Mouse (Mus musculus) neural tube, embryonic 15.5 days (tissue): ENCODE results near the gene Tbc1d17. TPM values are rescaled to one million over a fixed set of nuclear protein-coding genes. Genes with fewer than 3 reads are reported as not detected.

Experiments
- ATAC-seq: fragments of 200-750 bp; cut with Nextera tagmentation; 2 replicates; pipeline ENCODE4 v1.8.0; 2017; ENCODE audit warnings: mild to moderate bottlenecking, moderate TSS enrichment, moderate library complexity; ENCODE audit not compliant: low FRiP score
- H3K27ac ChIP-seq: fragments of 300-500 bp; sonication (generic); replicated peaks from 2 replicates; pipeline ENCODE4 v1.5.1; 2015; ENCODE audit warnings: mild to moderate bottlenecking, inconsistent platforms
- H3K27me3 ChIP-seq: fragments of 300-500 bp; sonication (generic); replicated peaks from 2 replicates; pipeline ENCODE4 v1.6.1; 2015; ENCODE audit warnings: inconsistent platforms
- H3K36me3 ChIP-seq: fragments of 300-500 bp; sonication (generic); 2 replicates; pipeline ENCODE4 v1.6.1; 2015; ENCODE audit warnings: inconsistent platforms
- H3K4me1 ChIP-seq: fragments of 300-500 bp; sonication (generic); 2 replicates; pipeline ENCODE4 v1.6.1; 2015; ENCODE audit warnings: inconsistent platforms
- H3K4me2 ChIP-seq: fragments of 300-500 bp; sonication (generic); 2 replicates; pipeline ENCODE4 v1.6.1; 2015; ENCODE audit warnings: inconsistent platforms, mild to moderate bottlenecking, moderate library complexity
- H3K4me3 ChIP-seq: fragments of 300-500 bp; sonication (generic); replicated peaks from 2 replicates; pipeline ENCODE4 v1.5.1; 2015; ENCODE audit warnings: mild to moderate bottlenecking, inconsistent platforms
- H3K9ac ChIP-seq: fragments of 300-500 bp; sonication (generic); replicated peaks from 2 replicates; pipeline ENCODE4 v1.6.1; 2015; ENCODE audit warnings: mild to moderate bottlenecking, inconsistent platforms
- H3K9me3 ChIP-seq: fragments of 300-500 bp; sonication (generic); replicated peaks from 2 replicates; pipeline ENCODE4 v1.6.1; 2016; ENCODE audit warnings: inconsistent platforms
- WGBS: fragments of 180-500 bp; shearing (Covaris S2); methylation state at CpG from one replicate; pipeline ENCODE4 v1.1.7; 2015; ENCODE audit warnings: mixed read lengths; 5-methylcytosine and 5-hydroxymethylcytosine counted together
- polyA plus RNA-seq: library from polyadenylated mRNA; unstranded; fragments of >200 nt; fragmentation: Nextera tagmentation; extraction: Ambion mirVana; gene quantifications from 2 replicates; pipeline ENCODE4 v1.2.1, GENCODE M21; 2015

Tbc1d17 gene
- 105 and 110 TPM in 2 replicates for polyA plus RNA-seq

GRCm38 (mm10) chr7:44848561-44849415, at the start of gene Tbc1d17, which contains the start of gene Akt1s1:
TSS of gene Tbc1d17 (minus strand) at chr7:44849079.
TSS of gene Akt1s1 (plus strand) at chr7:44848991.
- H3K4me3 ChIP-seq: peak within 1 kb of the TSS; percentile 82
- peak within 1 kb of the TSS; percentile 75 for H3K4me2 ChIP-seq
- peak within 1 kb of the TSS; percentile 80 for H3K9ac ChIP-seq
- H3K27me3 ChIP-seq: no peaks in the 10 kb centered on the region
- H3K9me3 ChIP-seq: no peaks in the 10 kb centered on the region
- WGBS: under 1% methylated on average over 54 of the region's 54 CpGs
- H3K36me3 ChIP-seq: peaks cover 41% of the 10 kb centered on the region
- H3K27ac ChIP-seq: peak within 1 kb of the TSS; percentile 100
- H3K4me1 ChIP-seq: peaks cover 51% of the 10 kb centered on the region
- peak; percentile 88 for ATAC-seq

DNA sequence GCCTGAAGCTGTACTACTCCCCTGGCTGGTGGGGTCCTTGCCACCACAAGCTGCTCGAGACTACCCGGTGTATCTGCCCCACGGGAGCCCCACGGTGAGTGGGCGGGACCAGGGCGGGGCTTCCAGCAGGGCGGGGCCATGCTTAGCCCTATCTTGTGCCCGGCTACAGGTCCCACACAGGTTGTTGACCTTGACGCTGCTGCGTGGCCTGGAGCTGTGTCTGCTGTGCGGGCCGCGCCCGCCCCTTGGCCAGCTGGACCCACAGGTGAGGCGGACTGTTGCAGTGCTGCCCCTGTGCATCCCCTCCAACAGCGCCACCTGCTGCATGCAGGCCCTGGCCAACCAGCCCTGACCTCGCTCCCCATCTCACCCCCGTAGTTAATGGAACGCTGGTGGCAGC, 49.7 kb upstream of the Tbc1d17 start:
- no peak for ATAC-seq
- no peak overlapping the region for H3K27ac ChIP-seq
- peaks cover 39% of the 10 kb centered on the region for H3K4me1 ChIP-seq
- no peaks in the 10 kb centered on the region for H3K27me3 ChIP-seq
- WGBS: 39% methylated on average over 19 of the region's 19 CpGs
- no peak overlapping the region for H3K9ac ChIP-seq
- peaks cover 41% of the 10 kb centered on the region for H3K36me3 ChIP-seq
- H3K9me3 ChIP-seq: no peaks in the 10 kb centered on the region
- H3K4me2 ChIP-seq: no peak overlapping the region
- H3K4me3 ChIP-seq: no peak overlapping the region

GRCm38 (mm10) chr7:44896499-44896898, 47.6 kb upstream of the Tbc1d17 start:
- Histone ChIP-seq H3K4me1 (peaks cover 46% of the 10 kb centered on the region), H3K9me3 (no peaks in the 10 kb centered on the region), H3K27ac (peak overlapping the region; percentile 90), H3K36me3 (peaks cover 19% of the 10 kb centered on the region), H3K4me3 (peak overlapping the region; percentile 64), H3K9ac (peak overlapping the region; percentile 57), H3K4me2 (peak overlapping the region; percentile 74), H3K27me3 (no peaks in the 10 kb centered on the region)
- no peak for ATAC-seq
- 31% methylated on average over 10 of the region's 10 CpGs for WGBS

GRCm38 (mm10) chr7:44895593-44896434, 46.9 kb upstream of the Tbc1d17 start, which contains the start of gene Fuz:
TSS of gene Fuz (plus strand) at chr7:44896079.
- no peaks in the 10 kb centered on the region for H3K9me3 ChIP-seq
- peak; percentile 82 for ATAC-seq

GRCm38 (mm10) chr7:44895206-44895592, 46.3 kb upstream of the Tbc1d17 start:
- H3K4me1 ChIP-seq: peaks cover 54% of the 10 kb centered on the region
- H3K9ac ChIP-seq: 0 out of 2 replicates have a peak overlapping the region, but pooled peaks have one; percentile 21
- 15% methylated on average over 7 of the region's 7 CpGs for WGBS

More at GRCm38 (mm10) chr7:44895593-44896434, 46.9 kb upstream of the Tbc1d17 start, which contains the start of gene Fuz:
- under 1% methylated on average over 34 of the region's 34 CpGs for WGBS
- peaks cover 47% of the 10 kb centered on the region for H3K4me1 ChIP-seq
- H3K4me2 ChIP-seq: peak within 1 kb of the TSS; percentile 74
- no peaks in the 10 kb centered on the region for H3K27me3 ChIP-seq
- H3K27ac ChIP-seq: peak within 1 kb of the TSS; percentile 90
- peak within 1 kb of the TSS; percentile 64 for H3K4me3 ChIP-seq
- peak within 1 kb of the TSS; percentile 57 for H3K9ac ChIP-seq
- H3K36me3 ChIP-seq: peaks cover 15% of the 10 kb centered on the region

GRCm38 (mm10) chr7:44894175-44894574, 45.3 kb upstream of the Tbc1d17 start:
- Histone ChIP-seq H3K4me2 (no peak overlapping the region), H3K27me3 (no peaks in the 10 kb centered on the region), H3K27ac (peak overlapping the region; percentile 90), H3K4me3 (no peak overlapping the region), H3K9ac (no peak overlapping the region), H3K4me1 (peaks cover 63% of the 10 kb centered on the region), H3K36me3 (0 out of 2 replicates have a peak, but pooled peaks cover 3% of the 10 kb centered on the region), H3K9me3 (no peaks in the 10 kb centered on the region)
- 85% methylated on average over 3 of the region's 3 CpGs for WGBS
- no peak for ATAC-seq

More at GRCm38 (mm10) chr7:44895206-44895592, 46.3 kb upstream of the Tbc1d17 start:
- peak overlapping the region; percentile 90 for H3K27ac ChIP-seq
- no peak for ATAC-seq
- peak overlapping the region; percentile 74 for H3K4me2 ChIP-seq
- H3K27me3 ChIP-seq: no peaks in the 10 kb centered on the region
- H3K36me3 ChIP-seq: peaks cover 11% of the 10 kb centered on the region
- H3K9me3 ChIP-seq: no peaks in the 10 kb centered on the region
- H3K4me3 ChIP-seq: peak overlapping the region; percentile 64

DNA sequence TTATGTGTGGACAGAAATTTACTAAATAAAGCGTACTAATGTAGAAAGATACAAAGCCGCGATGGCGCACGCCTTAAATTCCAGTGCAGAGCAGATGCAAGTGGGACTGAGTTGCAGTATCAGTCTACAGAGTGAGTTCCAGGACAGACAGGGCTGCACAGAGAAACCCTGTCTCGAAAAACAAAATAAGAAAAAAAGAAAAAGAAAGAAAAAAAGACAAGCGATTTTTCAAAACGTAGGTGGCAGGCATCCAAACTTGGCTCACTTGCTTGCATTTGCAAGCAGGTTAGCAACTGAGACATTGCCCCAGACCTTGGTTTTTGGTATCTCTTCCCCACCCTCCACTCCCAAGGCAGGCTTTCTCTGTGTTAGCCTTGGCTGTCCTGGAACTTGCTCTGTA, 44.3 kb upstream of the Tbc1d17 start:
- H3K27me3 ChIP-seq: no peaks in the 10 kb centered on the region
- no peaks in the 10 kb centered on the region for H3K9me3 ChIP-seq
- 6% methylated on average over 8 of the region's 8 CpGs for WGBS
- H3K36me3 ChIP-seq: peaks cover 12% of the 10 kb centered on the region; the same call in 1 of the 2 replicates
- peak overlapping the region; percentile 90 for H3K4me2 ChIP-seq
- H3K4me1 ChIP-seq: peaks cover 72% of the 10 kb centered on the region
- H3K9ac ChIP-seq: peak overlapping the region; percentile 17; the same call in 1 of the 2 replicates
- H3K4me3 ChIP-seq: peak overlapping the region; percentile 22
- H3K27ac ChIP-seq: peak overlapping the region; percentile 90
- ATAC-seq: no peak

DNA sequence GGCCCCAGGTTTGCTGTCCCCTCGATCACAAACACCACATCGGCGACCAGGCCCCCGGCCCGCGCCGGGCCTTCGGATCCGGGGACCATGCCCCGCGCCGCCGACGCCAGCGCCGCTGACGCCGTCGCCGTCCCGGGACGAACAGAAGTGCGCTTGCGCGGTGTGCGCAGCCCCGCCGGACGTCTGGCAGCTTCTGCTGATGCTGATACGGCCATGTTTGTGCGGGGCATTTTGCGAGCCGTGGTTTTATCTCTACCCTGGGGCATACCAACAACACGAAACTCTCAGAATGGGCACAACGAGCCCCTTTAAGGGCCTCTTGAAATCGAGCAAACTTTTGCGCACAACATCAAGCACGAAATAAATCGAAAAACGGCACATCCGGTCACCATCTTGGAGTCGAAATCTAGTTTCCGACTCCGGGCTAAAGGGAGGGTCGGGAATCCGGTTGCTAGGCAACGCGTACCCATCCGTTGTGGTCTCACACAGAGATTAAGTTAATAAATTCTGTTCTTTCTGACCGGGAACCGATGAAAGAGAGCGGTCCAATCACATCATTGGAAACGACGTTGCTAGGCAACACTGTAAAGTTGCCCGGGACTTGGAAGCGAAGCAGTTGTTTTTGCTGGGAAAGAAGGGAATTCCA, 43.5 kb upstream of the Tbc1d17 start, which contains the start of gene Med25:
Med25 (minus strand) TSS at position 437 of the 646 bp plus-strand sequence.
- H3K4me2 ChIP-seq: peak within 1 kb of the TSS; percentile 90
- H3K9me3 ChIP-seq: no peaks in the 10 kb centered on the region
- H3K9ac ChIP-seq: peak within 1 kb of the TSS; percentile 81
- WGBS: under 1% methylated on average over 56 of the region's 56 CpGs
- no peaks in the 10 kb centered on the region for H3K27me3 ChIP-seq
- peak within 1 kb of the TSS; percentile 99 for H3K27ac ChIP-seq
- peaks cover 69% of the 10 kb centered on the region for H3K4me1 ChIP-seq
- H3K4me3 ChIP-seq: peak within 1 kb of the TSS; percentile 71
- peak; percentile 78 for ATAC-seq
- H3K36me3 ChIP-seq: peaks cover 12% of the 10 kb centered on the region; the same call in 1 of the 2 replicates

DNA sequence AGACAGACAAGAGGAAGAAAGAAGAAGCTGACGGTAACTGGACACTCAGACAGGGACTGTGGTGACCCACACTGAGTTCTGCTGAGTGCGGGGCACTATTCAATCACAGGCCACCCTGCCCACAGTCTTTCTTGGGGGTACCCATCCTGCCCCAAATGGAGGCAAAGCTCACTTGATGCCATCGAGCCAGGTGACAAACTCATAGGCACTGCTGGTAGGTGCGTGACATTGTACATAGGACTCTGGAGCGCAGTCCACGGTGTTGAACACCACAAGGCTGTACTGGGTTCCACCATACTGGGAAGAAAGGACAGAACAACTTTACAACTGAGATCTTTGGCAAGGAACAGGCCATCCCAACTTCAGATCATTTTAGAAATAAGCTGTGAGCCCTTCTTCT, 42.7 kb upstream of the Tbc1d17 start:
- 9% methylated on average over 6 of the region's 6 CpGs for WGBS
- Histone ChIP-seq H3K27me3 (no peaks in the 10 kb centered on the region), H3K9ac (peak overlapping the region; percentile 81), H3K4me1 (peaks cover 61% of the 10 kb centered on the region), H3K27ac (peak overlapping the region; percentile 99; the same call in 1 of the 2 replicates), H3K4me3 (peak overlapping the region; percentile 71), H3K36me3 (peaks cover 12% of the 10 kb centered on the region; the same call in 1 of the 2 replicates), H3K9me3 (no peaks in the 10 kb centered on the region), H3K4me2 (peak overlapping the region; percentile 90)
- no peak for ATAC-seq

- H3K36me3 ChIP-seq: peaks cover 17% of the 10 kb centered on the region
- no peaks in the 10 kb centered on the region for H3K9me3 ChIP-seq
- H3K9ac ChIP-seq: peak overlapping the region; percentile 81
- no peak for ATAC-seq
- H3K4me2 ChIP-seq: peak overlapping the region; percentile 90
- H3K27ac ChIP-seq: no peak overlapping the region
- H3K4me3 ChIP-seq: peak overlapping the region; percentile 71
- H3K27me3 ChIP-seq: no peaks in the 10 kb centered on the region
- WGBS: 58% methylated on average over 4 of the region's 4 CpGs
- peaks cover 58% of the 10 kb centered on the region for H3K4me1 ChIP-seq
Observed at GRCm38 (mm10) chr7:44890737-44891136, 41.9 kb upstream of the Tbc1d17 start.
